Mouse (Mus musculus): ENCODE measurements around the gene Gpc4.

DNA sequence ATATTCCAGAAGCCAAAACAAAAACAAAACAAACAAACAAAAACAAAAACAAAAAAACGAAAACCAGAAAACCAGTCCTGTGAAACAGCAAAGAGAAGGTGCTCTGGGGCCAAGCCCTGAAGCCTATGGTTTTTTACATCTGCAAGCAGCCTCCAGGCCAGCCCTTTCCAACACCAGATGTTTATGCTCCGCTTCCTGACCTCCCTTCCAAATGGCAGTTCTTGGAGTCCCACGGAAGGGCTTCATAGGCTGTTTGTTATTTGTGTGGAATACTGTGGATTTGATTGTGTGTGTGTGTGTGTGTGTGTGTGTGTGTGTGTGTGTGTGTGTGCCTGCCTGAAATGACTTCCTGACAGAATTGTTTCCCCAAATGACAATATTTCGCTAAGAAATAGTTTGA, 47.8 kb upstream of the Gpc4 start:
- no peak for TF ChIP-seq PAX5 (IDR thresholded peaks at IDR 0.05; ENCODE audit: low read length)
- no peak for TF ChIP-seq TBP (conservative IDR thresholded peaks at IDR 0.05; ENCODE audit: low read depth, low read length)
- TF ChIP-seq ZC3H11A (IDR thresholded peaks at IDR 0.05; ENCODE audit: low read depth, low read length) = no peak
- TF ChIP-seq CHD1 (IDR thresholded peaks at IDR 0.05; ENCODE audit: low read depth, low read length) = no peak
- TF ChIP-seq EP300 (IDR thresholded peaks at IDR 0.05; ENCODE audit: low read length) = no peak
- no peak for TF ChIP-seq POLR2A (IDR thresholded peaks at IDR 0.05; ENCODE audit: low read depth, low read length)
- no peak for TF ChIP-seq UBTF (IDR thresholded peaks at IDR 0.05; ENCODE audit: low read depth, low read length)
- no peak for TF ChIP-seq E2F4 (IDR thresholded peaks at IDR 0.05; ENCODE audit: insufficient replicate concordance, low read depth, low read length)
- no peak for TF ChIP-seq CTCF (conservative IDR thresholded peaks at IDR 0.05 in 1 of 2, IDR thresholded peaks at IDR 0.05 in 1 of 2; ENCODE audit: low read depth in 2 of 2, low read length in 2 of 2)
- TF ChIP-seq MXI1 (IDR thresholded peaks at IDR 0.05; ENCODE audit: low read depth, low read length) = no peak
